Mouse (Mus musculus): ENCODE measurements around the gene Tcirg1. TPM values are rescaled to one million over a fixed set of nuclear protein-coding genes. Genes with fewer than 3 reads are reported as not detected.

The Tcirg1 gene
- polyA plus RNA-seq, 1 experiment, result not detected

GRCm38 (mm10) chr19:3945872-3946564, 39.1 kb upstream of the Tcirg1 start:
- no peak for TF ChIP-seq POLR2A (IDR thresholded peaks at IDR 0.05; ENCODE audit: insufficient read depth, low read depth, low read length)
- no peak for TF ChIP-seq CTCF (IDR thresholded peaks at IDR 0.05; ENCODE audit: insufficient read depth, low read depth, low read length)
- H3K4me1 ChIP-seq (ENCODE audit: control insufficient read depth, insufficient read depth, low read length), result peaks cover 3% of the 10 kb centered on the region
- H3K4me3 ChIP-seq (ENCODE audit: insufficient read depth, low read depth, low read length), result no peak overlapping the region
- no peak overlapping the region for H3K27ac ChIP-seq (ENCODE audit: insufficient read depth, low read depth, low read length)
- WGBS, result 36% methylated on average over 10 of the region's 10 CpGs

- no peak overlapping the region for H3K4me3 ChIP-seq (ENCODE audit: insufficient read depth, low read depth, low read length)
- no peak overlapping the region for H3K27ac ChIP-seq (ENCODE audit: insufficient read depth, low read depth, low read length)
- peaks cover 3% of the 10 kb centered on the region for H3K4me1 ChIP-seq (ENCODE audit: control insufficient read depth, insufficient read depth, low read length)
- 32% methylated on average over 27 of the region's 27 CpGs for WGBS
- TF ChIP-seq CTCF (IDR thresholded peaks at IDR 0.05; ENCODE audit: insufficient read depth, low read depth, low read length), result no peak
Observed at GRCm38 (mm10) chr19:3942986-3943735, 36.2 kb upstream of the Tcirg1 start.

DNA sequence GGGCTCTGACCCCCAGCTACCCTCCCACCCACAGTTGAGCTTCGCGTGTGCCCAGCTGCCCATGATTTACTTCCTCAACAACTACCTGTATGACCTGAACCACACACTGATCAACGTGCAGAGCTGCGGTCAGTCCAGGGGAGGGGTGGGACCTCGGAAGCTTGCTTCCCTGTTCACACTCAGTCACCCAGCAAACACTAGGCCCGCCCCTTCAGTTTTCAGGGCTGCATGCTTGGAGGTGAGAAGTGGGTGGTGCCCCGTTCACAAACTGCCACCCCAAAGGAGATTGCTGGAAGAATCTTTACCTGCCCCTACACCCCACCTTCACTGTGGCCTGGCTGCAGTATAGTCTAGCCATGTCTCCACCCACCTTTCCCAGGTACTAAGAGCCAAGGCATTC, 35.4 kb upstream of the Tcirg1 start:
- TF ChIP-seq POLR2A (IDR thresholded peaks at IDR 0.05; ENCODE audit: insufficient read depth, low read depth, low read length) (no peak), CTCF (IDR thresholded peaks at IDR 0.05; ENCODE audit: insufficient read depth, low read depth, low read length) (no peak)
- Histone ChIP-seq H3K4me3 (ENCODE audit: insufficient read depth, low read depth, low read length) (no peak overlapping the region), H3K4me1 (ENCODE audit: control insufficient read depth, insufficient read depth, low read length) (peaks cover 3% of the 10 kb centered on the region), H3K27ac (ENCODE audit: insufficient read depth, low read depth, low read length) (no peak overlapping the region)
- WGBS, result 84% methylated on average over 7 of the region's 7 CpGs

- no peak overlapping the region for H3K27ac ChIP-seq (ENCODE audit: insufficient read depth, low read depth, low read length)
- H3K4me3 ChIP-seq (ENCODE audit: insufficient read depth, low read depth, low read length), result peak overlapping the region; percentile 47
- 8% methylated on average over 22 of the region's 22 CpGs for WGBS
- 0 out of 2 replicates have a peak, but pooled peaks have one; percentile 14 for TF ChIP-seq POLR2A (IDR thresholded peaks at IDR 0.05; ENCODE audit: insufficient read depth, low read depth, low read length)
- TF ChIP-seq CTCF (IDR thresholded peaks at IDR 0.05; ENCODE audit: insufficient read depth, low read depth, low read length), result no peak
- peaks cover 12% of the 10 kb centered on the region for H3K4me1 ChIP-seq (ENCODE audit: control insufficient read depth, insufficient read depth, low read length)
Observed at GRCm38 (mm10) chr19:3935896-3936850, 29.2 kb upstream of the Tcirg1 start.

DNA sequence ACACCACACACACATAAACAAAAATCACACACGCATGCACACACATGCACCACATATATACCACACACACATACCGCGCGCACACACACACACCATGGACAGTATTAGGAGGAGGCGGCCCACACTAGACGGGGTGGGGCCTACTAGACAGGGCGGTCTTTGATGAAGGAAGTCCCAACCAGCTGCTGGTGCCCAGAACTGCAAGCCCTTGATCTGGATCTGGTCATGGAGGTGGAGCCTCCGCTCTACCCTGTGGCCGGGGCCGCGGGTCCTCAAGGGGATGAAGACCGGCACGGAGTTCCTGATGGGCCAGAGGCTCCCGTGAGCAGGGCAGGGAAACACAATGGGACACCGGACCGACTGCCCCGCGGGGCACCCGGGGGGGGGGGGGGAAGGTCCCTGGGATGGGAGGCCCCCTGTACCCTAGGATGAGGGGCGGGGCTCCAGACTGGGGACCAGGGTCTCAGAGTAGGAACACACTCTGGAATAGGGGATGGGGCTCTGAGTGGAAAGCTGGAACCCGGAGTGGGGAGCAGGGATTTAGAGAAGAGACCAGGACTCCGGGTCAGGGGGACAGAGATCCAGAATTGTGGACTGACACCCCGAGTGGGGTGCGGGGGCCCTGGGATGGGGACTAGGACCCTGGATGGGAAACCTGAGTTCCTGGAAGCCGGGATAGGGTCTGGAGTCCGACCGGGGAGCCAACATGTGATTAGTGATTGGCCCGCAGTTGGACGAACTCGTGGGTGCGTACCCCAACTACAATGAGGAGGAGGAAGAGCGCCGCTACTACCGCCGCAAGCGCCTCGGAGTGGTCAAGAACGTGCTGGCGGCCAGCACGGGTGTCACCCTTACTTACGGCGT, 28.3 kb upstream of the Tcirg1 start, which contains the start of gene Unc93b1:
Unc93b1 (plus strand) TSS at position 155 of the 864 bp plus-strand sequence.
- no peak within 1 kb of the TSS for H3K27ac ChIP-seq (ENCODE audit: insufficient read depth, low read depth, low read length)
- peak within 1 kb of the TSS; percentile 47 for H3K4me3 ChIP-seq (ENCODE audit: insufficient read depth, low read depth, low read length)
- WGBS, result 14% methylated on average over 42 of the region's 42 CpGs
- peaks cover 19% of the 10 kb centered on the region for H3K4me1 ChIP-seq (ENCODE audit: control insufficient read depth, insufficient read depth, low read length)
- TF ChIP-seq CTCF (IDR thresholded peaks at IDR 0.05; ENCODE audit: insufficient read depth, low read depth, low read length) (no peak), POLR2A (IDR thresholded peaks at IDR 0.05; ENCODE audit: insufficient read depth, low read depth, low read length) (no peak)

- WGBS, result 94% methylated on average over 9 of the region's 9 CpGs
- TF ChIP-seq CTCF (IDR thresholded peaks at IDR 0.05; ENCODE audit: insufficient read depth, low read depth, low read length) (no peak), POLR2A (IDR thresholded peaks at IDR 0.05; ENCODE audit: insufficient read depth, low read depth, low read length) (no peak)
- no peak overlapping the region for H3K4me3 ChIP-seq (ENCODE audit: insufficient read depth, low read depth, low read length)
- peaks cover 35% of the 10 kb centered on the region for H3K4me1 ChIP-seq (ENCODE audit: control insufficient read depth, insufficient read depth, low read length)
- no peak overlapping the region for H3K27ac ChIP-seq (ENCODE audit: insufficient read depth, low read depth, low read length)
Observed at GRCm38 (mm10) chr19:3931716-3932115, 24.8 kb upstream of the Tcirg1 start.

DNA sequence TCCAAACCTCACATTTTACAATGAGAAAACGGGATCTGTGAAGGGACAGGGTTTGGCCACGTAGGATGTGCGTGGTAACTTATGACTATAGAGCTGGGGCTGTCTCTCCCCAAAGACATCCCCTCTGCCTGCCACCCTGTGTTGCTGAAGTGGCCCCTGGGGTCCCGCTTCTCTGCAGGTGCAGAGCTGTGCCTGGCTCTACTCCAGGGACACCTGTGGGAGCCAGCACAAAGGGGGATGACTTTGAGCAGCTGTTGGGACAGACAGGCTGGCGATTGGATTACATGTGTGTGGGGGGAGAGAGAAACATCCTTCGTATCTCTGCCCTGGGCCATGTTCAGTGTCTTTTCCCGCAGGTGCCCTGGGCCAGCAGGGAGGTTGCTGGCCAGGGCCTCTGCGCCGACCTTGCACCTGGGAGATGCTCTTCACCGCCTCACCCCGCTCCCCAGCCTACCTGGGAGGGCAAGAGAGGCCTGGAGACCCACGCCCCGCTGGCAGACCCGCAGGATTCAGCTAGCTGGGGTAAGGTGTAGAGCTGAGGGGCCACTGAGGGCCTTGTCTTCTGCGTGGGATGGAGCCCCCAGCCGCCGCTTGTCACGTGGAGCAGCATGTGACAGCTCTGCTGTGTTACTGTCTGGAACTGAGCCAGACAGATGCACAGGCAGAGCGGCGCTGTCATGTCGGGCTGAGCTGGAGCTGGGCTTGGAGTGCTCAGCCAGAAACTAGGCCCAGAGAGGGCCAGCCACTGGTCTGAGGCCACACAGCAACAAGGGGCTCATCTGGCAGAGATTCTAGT, 23.5 kb upstream of the Tcirg1 start:
- peaks cover 25% of the 10 kb centered on the region for H3K4me1 ChIP-seq (ENCODE audit: control insufficient read depth, insufficient read depth, low read length)
- H3K27ac ChIP-seq (ENCODE audit: insufficient read depth, low read depth, low read length), result peak overlapping the region; percentile 9
- TF ChIP-seq POLR2A (IDR thresholded peaks at IDR 0.05; ENCODE audit: insufficient read depth, low read depth, low read length), result no peak
- TF ChIP-seq CTCF (IDR thresholded peaks at IDR 0.05; ENCODE audit: insufficient read depth, low read depth, low read length), result no peak
- H3K4me3 ChIP-seq (ENCODE audit: insufficient read depth, low read depth, low read length), result no peak overlapping the region
- 69% methylated on average over 21 of the region's 21 CpGs for WGBS
